Mouse (Mus musculus): ENCODE measurements around the gene Megf8. TPM values are rescaled to one million over a fixed set of nuclear protein-coding genes. Genes with fewer than 3 reads are reported as not detected.
"Not testable (repeated sequence)": the region's sequence is repeated elsewhere in the genome, so short reads cannot be mapped to it uniquely, and the experiment has no call there.

Megf8 gene
- polyA plus RNA-seq, 1 experiment: 60.7 TPM

- DNase-seq (ENCODE audit: low read depth): no peak
- no peak for TF ChIP-seq POLR2A (IDR thresholded peaks at IDR 0.05; ENCODE audit: borderline replicate concordance, extremely low read depth, insufficient read depth, insufficient read length, poor library complexity, severe bottlenecking)
Measured at GRCm38 (mm10) chr7:25315306-25316041, 1.5 kb upstream of the Megf8 start.

GRCm38 (mm10) chr7:25317446-25317999 lies 559 bp downstream of the Megf8 start:
- no peak for TF ChIP-seq POLR2A (IDR thresholded peaks at IDR 0.05; ENCODE audit: borderline replicate concordance, extremely low read depth, insufficient read depth, insufficient read length, poor library complexity, severe bottlenecking)
- DNase-seq (ENCODE audit: low read depth): no peak

GRCm38 (mm10) chr7:25322058-25322484 lies 5.1 kb downstream of the Megf8 start:
- TF ChIP-seq CTCF (IDR thresholded peaks at IDR 0.05; ENCODE audit: borderline replicate concordance, extremely low read depth, insufficient read depth, insufficient read length): no peak
- no peak for TF ChIP-seq POLR2A (IDR thresholded peaks at IDR 0.05; ENCODE audit: borderline replicate concordance, extremely low read depth, insufficient read depth, insufficient read length, poor library complexity, severe bottlenecking)
- DNase-seq (ENCODE audit: low read depth): peak; percentile 63

DNA sequence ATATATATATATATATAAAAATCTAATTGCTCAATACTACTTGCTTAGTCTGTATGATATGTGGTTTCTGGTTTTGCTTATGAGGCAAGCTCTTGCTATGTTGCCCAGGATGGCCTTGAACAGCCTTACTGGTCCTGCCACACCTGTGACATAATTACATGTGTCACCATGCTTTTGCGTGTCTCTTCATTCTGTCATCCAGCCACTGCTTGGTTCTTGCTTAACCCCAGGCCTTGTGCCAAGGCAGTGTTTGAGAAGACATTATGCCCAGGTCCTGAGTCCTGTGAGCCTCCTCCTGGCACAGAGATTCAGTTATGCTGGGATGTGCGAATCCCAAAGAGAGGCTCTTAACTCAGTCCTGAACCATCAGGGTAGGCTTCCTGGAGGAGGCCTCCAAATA lies 6.3 kb downstream of the Megf8 start:
- TF ChIP-seq POLR2A (IDR thresholded peaks at IDR 0.05; ENCODE audit: borderline replicate concordance, extremely low read depth, insufficient read depth, insufficient read length, poor library complexity, severe bottlenecking): no peak
- no peak for TF ChIP-seq CTCF (IDR thresholded peaks at IDR 0.05; ENCODE audit: borderline replicate concordance, extremely low read depth, insufficient read depth, insufficient read length)
- no peak for DNase-seq (ENCODE audit: low read depth)

DNA sequence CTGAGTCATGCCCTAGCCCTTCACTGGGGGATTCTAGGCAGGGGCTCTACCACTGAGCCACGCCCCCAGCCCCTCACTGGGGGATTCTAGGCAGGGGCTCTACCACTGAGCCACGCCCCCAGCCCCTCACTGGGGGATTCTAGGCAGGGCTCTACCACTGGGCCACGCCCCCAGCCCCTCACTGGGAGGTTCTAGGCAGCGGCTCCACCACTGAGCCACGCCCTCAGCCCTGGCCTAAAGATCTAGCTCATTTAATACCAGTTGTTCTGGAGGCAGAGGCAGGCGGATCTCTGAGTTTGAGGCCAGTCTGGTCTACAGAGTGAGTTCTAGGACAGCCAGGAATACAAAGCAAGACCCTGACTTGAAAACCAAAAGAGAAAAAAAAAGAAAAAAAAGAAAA lies 8.5 kb downstream of the Megf8 start:
- not testable (repeated sequence) for DNase-seq (ENCODE audit: low read depth)

GRCm38 (mm10) chr7:25326233-25326632 lies 9.3 kb downstream of the Megf8 start:
- DNase-seq (ENCODE audit: low read depth): no peak
- TF ChIP-seq CTCF (IDR thresholded peaks at IDR 0.05; ENCODE audit: borderline replicate concordance, extremely low read depth, insufficient read depth, insufficient read length) (no peak), POLR2A (IDR thresholded peaks at IDR 0.05; ENCODE audit: borderline replicate concordance, extremely low read depth, insufficient read depth, insufficient read length, poor library complexity, severe bottlenecking) (no peak)

- peak; percentile 82 for DNase-seq (ENCODE audit: low read depth)
- TF ChIP-seq POLR2A (IDR thresholded peaks at IDR 0.05; ENCODE audit: borderline replicate concordance, extremely low read depth, insufficient read depth, insufficient read length, poor library complexity, severe bottlenecking) (no peak), CTCF (IDR thresholded peaks at IDR 0.05; ENCODE audit: borderline replicate concordance, extremely low read depth, insufficient read depth, insufficient read length) (peak; percentile 83)
Measured at GRCm38 (mm10) chr7:25333596-25334307, 16.8 kb downstream of the Megf8 start.

DNA sequence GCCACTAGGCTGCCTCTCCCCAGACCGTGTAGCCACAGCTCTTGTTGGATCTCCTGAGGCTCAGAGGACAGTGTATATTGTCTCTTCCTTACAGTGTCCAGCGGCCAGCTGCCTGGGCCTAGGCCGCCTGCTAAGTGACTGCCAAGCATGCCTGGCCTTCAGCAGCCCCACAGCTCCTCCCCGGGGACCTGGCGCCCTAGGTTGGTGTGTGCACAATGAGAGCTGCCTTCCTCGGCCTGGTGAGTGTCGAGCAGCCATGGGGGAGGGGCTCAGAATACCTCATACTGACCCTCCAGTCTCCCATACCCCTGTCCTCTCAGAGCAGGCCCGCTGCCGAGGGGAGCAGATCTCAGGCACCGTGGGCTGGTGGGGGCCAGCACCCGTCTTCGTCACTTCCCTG lies 17.5 kb downstream of the Megf8 start:
- no peak for TF ChIP-seq CTCF (IDR thresholded peaks at IDR 0.05; ENCODE audit: borderline replicate concordance, extremely low read depth, insufficient read depth, insufficient read length)
- no peak for TF ChIP-seq POLR2A (IDR thresholded peaks at IDR 0.05; ENCODE audit: borderline replicate concordance, extremely low read depth, insufficient read depth, insufficient read length, poor library complexity, severe bottlenecking)
- DNase-seq (ENCODE audit: low read depth): no peak

DNA sequence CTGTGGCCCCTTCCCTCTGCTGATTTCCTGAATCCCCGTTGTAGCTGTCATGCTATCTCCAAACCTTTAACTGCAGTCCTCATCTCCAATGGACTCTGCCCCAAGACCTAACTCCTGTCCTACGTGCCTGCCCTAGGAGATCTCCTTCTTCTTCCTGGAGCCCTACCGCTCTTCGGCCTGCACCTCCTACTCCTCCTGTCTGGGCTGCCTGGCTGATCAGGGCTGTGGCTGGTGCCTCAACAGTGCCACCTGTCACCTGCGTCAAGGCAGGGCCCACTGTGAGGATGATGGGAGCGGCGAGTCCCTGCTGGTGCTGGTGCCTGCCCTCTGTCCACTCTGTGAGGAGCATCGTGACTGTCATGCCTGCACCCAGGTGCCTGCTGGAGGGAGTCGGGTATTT lies 22.4 kb downstream of the Megf8 start:
- TF ChIP-seq CTCF (IDR thresholded peaks at IDR 0.05; ENCODE audit: borderline replicate concordance, extremely low read depth, insufficient read depth, insufficient read length) (no peak), POLR2A (IDR thresholded peaks at IDR 0.05; ENCODE audit: borderline replicate concordance, extremely low read depth, insufficient read depth, insufficient read length, poor library complexity, severe bottlenecking) (no peak)
- no peak for DNase-seq (ENCODE audit: low read depth)

- peak; percentile 67 for DNase-seq (ENCODE audit: low read depth)
- TF ChIP-seq CTCF (IDR thresholded peaks at IDR 0.05; ENCODE audit: borderline replicate concordance, extremely low read depth, insufficient read depth, insufficient read length) (no peak), POLR2A (IDR thresholded peaks at IDR 0.05; ENCODE audit: borderline replicate concordance, extremely low read depth, insufficient read depth, insufficient read length, poor library complexity, severe bottlenecking) (no peak)
Measured at GRCm38 (mm10) chr7:25341000-25341784, 24.2 kb downstream of the Megf8 start.

DNA sequence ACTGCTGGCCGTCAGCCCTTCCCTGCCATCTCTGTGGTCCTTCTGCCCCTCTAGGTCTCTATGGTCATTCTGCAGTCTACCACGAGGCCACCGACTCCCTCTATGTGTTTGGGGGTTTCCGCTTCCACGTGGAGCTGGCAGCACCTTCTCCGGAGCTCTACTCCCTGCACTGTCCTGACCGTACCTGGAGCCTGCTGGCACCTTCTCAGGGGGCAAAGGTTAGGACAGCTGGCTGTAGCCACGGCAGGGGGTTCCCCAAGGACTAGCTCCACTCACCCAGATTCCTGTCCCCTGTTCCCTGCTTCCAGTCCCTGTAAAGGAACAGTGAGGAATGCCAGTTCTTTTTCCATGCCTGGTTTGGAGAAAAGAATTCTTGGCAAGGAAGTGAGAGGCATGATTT lies 31.9 kb downstream of the Megf8 start:
- TF ChIP-seq POLR2A (IDR thresholded peaks at IDR 0.05; ENCODE audit: borderline replicate concordance, extremely low read depth, insufficient read depth, insufficient read length, poor library complexity, severe bottlenecking) (no peak), CTCF (IDR thresholded peaks at IDR 0.05; ENCODE audit: borderline replicate concordance, extremely low read depth, insufficient read depth, insufficient read length) (no peak)
- DNase-seq (ENCODE audit: low read depth): no peak

All from brain, embryonic 14.5 days (tissue).